Mouse (Mus musculus) ES-E14 (cell line): ENCODE measurements around the gene Rwdd2a.

Source experiments
- CHD2 ChIP-seq: IDR thresholded peaks from 2 replicates; pipeline ENCODE4 v1.6.1; 2014; ENCODE audit warnings: mild to moderate bottlenecking, low read depth, low read length, inconsistent platforms
- HCFC1 ChIP-seq: IDR thresholded peaks from 2 replicates; pipeline ENCODE4 v1.6.1; 2012; ENCODE audit warnings: low read length, inconsistent platforms, borderline replicate concordance; ENCODE audit not compliant: insufficient read depth
- MAFK ChIP-seq: IDR thresholded peaks from 2 replicates; pipeline ENCODE4 v1.6.1; 2014; ENCODE audit warnings: mild to moderate bottlenecking, low read depth, low read length, inconsistent platforms; ENCODE audit not compliant: insufficient read depth
- ZC3H11A ChIP-seq: IDR thresholded peaks from 2 replicates; pipeline ENCODE4 v1.6.1; 2012; ENCODE audit warnings: low read depth, mild to moderate bottlenecking, inconsistent platforms, low read length, borderline replicate concordance
- ZNF384 ChIP-seq: IDR thresholded peaks from 2 replicates; pipeline ENCODE4 v1.6.1; 2012; ENCODE audit warnings: low read depth, low read length, inconsistent platforms

GRCm38 (mm10) chr9:86599723-86600303 is 28.0 kb downstream of the Rwdd2a start:
- TF ChIP-seq ZNF384 (no peak), ZC3H11A (no peak), MAFK (no peak), CHD2 (no peak), HCFC1 (no peak)
